Mouse (Mus musculus) limb, embryonic 15.5 days (tissue): ENCODE measurements around the gene Phykpl. TPM values are rescaled to one million over a fixed set of nuclear protein-coding genes. Genes with fewer than 3 reads are reported as not detected.
"Not testable (repeated sequence)": the region's sequence is repeated elsewhere in the genome, so short reads cannot be mapped to it uniquely, and the experiment has no call there.

Experiments used
- ATAC-seq: fragments of 200-750 bp; cut with Nextera tagmentation; 2 replicates; pipeline ENCODE4 v1.8.0; 2017; ENCODE audit warnings: low read depth, moderate TSS enrichment; ENCODE audit not compliant: insufficient number of reproducible peaks, low FRiP score, low TSS enrichment
- H3K27ac ChIP-seq: fragments of 300-500 bp; sonication (generic); 2 replicates; pipeline ENCODE4 v1.5.1; 2015; ENCODE audit warnings: moderate library complexity, mild to moderate bottlenecking, inconsistent platforms
- H3K27me3 ChIP-seq: fragments of 300-500 bp; sonication (generic); 2 replicates; pipeline ENCODE4 v1.6.1; 2015; ENCODE audit warnings: inconsistent platforms
- H3K36me3 ChIP-seq: fragments of 300-500 bp; sonication (generic); 2 replicates; pipeline ENCODE4 v1.6.1; 2015; ENCODE audit warnings: inconsistent platforms
- H3K4me1 ChIP-seq: fragments of 300-500 bp; sonication (generic); 2 replicates; pipeline ENCODE4 v1.6.1; 2015; ENCODE audit warnings: inconsistent platforms
- H3K4me2 ChIP-seq: fragments of 300-500 bp; sonication (generic); 2 replicates; pipeline ENCODE4 v1.6.1; 2015; ENCODE audit warnings: mild to moderate bottlenecking, inconsistent platforms
- H3K4me3 ChIP-seq: fragments of 300-500 bp; sonication (generic); 2 replicates; pipeline ENCODE4 v1.5.1; 2015; ENCODE audit warnings: mild to moderate bottlenecking, inconsistent platforms
- H3K9ac ChIP-seq: fragments of 300-500 bp; sonication (generic); 2 replicates; pipeline ENCODE4 v1.6.1; 2015; ENCODE audit warnings: inconsistent platforms
- H3K9me3 ChIP-seq: fragments of 300-500 bp; sonication (generic); 2 replicates; pipeline ENCODE4 v1.6.1; 2016; ENCODE audit warnings: inconsistent platforms
- WGBS: fragments of 180-500 bp; shearing (Covaris S2); methylation state at CpG from one replicate; pipeline ENCODE4 v1.1.7; 2015; 5-methylcytosine and 5-hydroxymethylcytosine counted together
- polyA plus RNA-seq: library from polyadenylated mRNA; unstranded; fragments of >200 nt; fragmentation: Nextera tagmentation; extraction: Ambion mirVana; gene quantifications from 2 replicates; pipeline ENCODE4 v1.2.1, GENCODE M21; 2015

The Phykpl gene
- polyA plus RNA-seq, 1 experiment from 2014 or later = 17.2 TPM

GRCm38 (mm10) chr11:51606447-51607095 lies 22.0 kb downstream of the Phykpl start, which contains the start of gene Hnrnpab:
Hnrnpab (minus strand) TSS chr11:51606847.
- no peaks in the 10 kb centered on the region for H3K9me3 ChIP-seq
- H3K4me3 ChIP-seq = peak within 1 kb of the TSS; percentile 95
- peak within 1 kb of the TSS; percentile 79 for H3K4me2 ChIP-seq
- WGBS = under 1% methylated on average over 87 of the region's 91 CpGs
- ATAC-seq = peak; percentile 89
- H3K4me1 ChIP-seq = peaks cover 36% of the 10 kb centered on the region
- no peaks in the 10 kb centered on the region for H3K27me3 ChIP-seq
- peak within 1 kb of the TSS; percentile 95 for H3K27ac ChIP-seq
- H3K36me3 ChIP-seq = peaks cover 31% of the 10 kb centered on the region
- peak within 1 kb of the TSS; percentile 98 for H3K9ac ChIP-seq

- 8% methylated on average over 15 of the region's 15 CpGs for WGBS
- H3K4me2 ChIP-seq = peak overlapping the region; percentile 79
- peak overlapping the region; percentile 65 for H3K9ac ChIP-seq
- peaks cover 30% of the 10 kb centered on the region for H3K4me1 ChIP-seq
- no peaks in the 10 kb centered on the region for H3K9me3 ChIP-seq
- H3K27me3 ChIP-seq = no peaks in the 10 kb centered on the region
- peak; percentile 30; the same call in 1 of the 2 replicates for ATAC-seq
- H3K27ac ChIP-seq = peak overlapping the region; percentile 95
- peak overlapping the region; percentile 95 for H3K4me3 ChIP-seq
- H3K36me3 ChIP-seq = peaks cover 25% of the 10 kb centered on the region
Measured at GRCm38 (mm10) chr11:51607096-51607738, 22.7 kb downstream of the Phykpl start.

- Histone ChIP-seq H3K4me3 (no peak overlapping the region), H3K36me3 (peaks cover 3% of the 10 kb centered on the region), H3K27me3 (no peaks in the 10 kb centered on the region), H3K9ac (no peak overlapping the region), H3K27ac (no peak overlapping the region), H3K9me3 (no peaks in the 10 kb centered on the region), H3K4me2 (no peak overlapping the region), H3K4me1 (peaks cover 15% of the 10 kb centered on the region)
- 78% methylated on average over 3 of the region's 3 CpGs for WGBS
- no peak for ATAC-seq
Measured at GRCm38 (mm10) chr11:51609266-51609909, 24.8 kb downstream of the Phykpl start.

- H3K27me3 ChIP-seq, H3K4me3 ChIP-seq, H3K27ac ChIP-seq, H3K9ac ChIP-seq, ATAC-seq, H3K4me2 ChIP-seq, H3K9me3 ChIP-seq, H3K36me3 ChIP-seq: not testable (repeated sequence)
- H3K4me1 ChIP-seq = peaks cover 14% of the 10 kb centered on the region
- 79% methylated on average over 5 of the region's 5 CpGs for WGBS
Measured at GRCm38 (mm10) chr11:51609940-51610339, 25.4 kb downstream of the Phykpl start.

GRCm38 (mm10) chr11:51614256-51614655 lies 29.7 kb downstream of the Phykpl start:
- no peak overlapping the region for H3K27ac ChIP-seq
- no peak overlapping the region for H3K9ac ChIP-seq
- no peaks in the 10 kb centered on the region for H3K27me3 ChIP-seq
- no peak overlapping the region for H3K4me2 ChIP-seq
- H3K4me1 ChIP-seq = peaks cover 16% of the 10 kb centered on the region
- ATAC-seq = no peak
- H3K4me3 ChIP-seq = no peak overlapping the region
- H3K9me3 ChIP-seq = no peaks in the 10 kb centered on the region
- WGBS = 85% methylated on average over 8 of the region's 8 CpGs
- no peaks in the 10 kb centered on the region for H3K36me3 ChIP-seq

GRCm38 (mm10) chr11:51615129-51615528 lies 30.6 kb downstream of the Phykpl start:
- no peaks in the 10 kb centered on the region for H3K36me3 ChIP-seq
- no peaks in the 10 kb centered on the region for H3K9me3 ChIP-seq
- peak overlapping the region; percentile 42 for H3K4me3 ChIP-seq
- H3K4me1 ChIP-seq = peaks cover 22% of the 10 kb centered on the region
- H3K9ac ChIP-seq = peak overlapping the region; percentile 55; the same call in 1 of the 2 replicates
- no peaks in the 10 kb centered on the region for H3K27me3 ChIP-seq
- peak overlapping the region; percentile 74 for H3K4me2 ChIP-seq
- ATAC-seq = no peak
- peak overlapping the region; percentile 92 for H3K27ac ChIP-seq
- 25% methylated on average over 7 of the region's 7 CpGs for WGBS

GRCm38 (mm10) chr11:51615601-51616000 lies 31.0 kb downstream of the Phykpl start:
- peak; percentile 66 for ATAC-seq
- 4% methylated on average over 14 of the region's 14 CpGs for WGBS
- H3K36me3 ChIP-seq = no peaks in the 10 kb centered on the region
- peak overlapping the region; percentile 42 for H3K4me3 ChIP-seq
- no peaks in the 10 kb centered on the region for H3K9me3 ChIP-seq
- H3K27ac ChIP-seq = peak overlapping the region; percentile 92
- no peaks in the 10 kb centered on the region for H3K27me3 ChIP-seq
- H3K4me1 ChIP-seq = peaks cover 27% of the 10 kb centered on the region
- H3K4me2 ChIP-seq = peak overlapping the region; percentile 74
- H3K9ac ChIP-seq = peak overlapping the region; percentile 55

- Histone ChIP-seq H3K4me2 (peak overlapping the region; percentile 74), H3K9ac (peak overlapping the region; percentile 55; the same call in 1 of the 2 replicates), H3K27ac (peak overlapping the region; percentile 92), H3K4me1 (peaks cover 32% of the 10 kb centered on the region), H3K4me3 (peak overlapping the region; percentile 42)
- not testable (repeated sequence) for H3K27me3 ChIP-seq, H3K36me3 ChIP-seq, ATAC-seq, H3K9me3 ChIP-seq
- WGBS = 90% methylated on average over 7 of the region's 7 CpGs
Measured at GRCm38 (mm10) chr11:51616113-51616512, 31.6 kb downstream of the Phykpl start.

- H3K27ac ChIP-seq = no peak overlapping the region
- H3K4me2 ChIP-seq = no peak overlapping the region
- no peak overlapping the region for H3K4me3 ChIP-seq
- H3K27me3 ChIP-seq = no peaks in the 10 kb centered on the region
- no peak for ATAC-seq
- H3K36me3 ChIP-seq = peaks cover 8% of the 10 kb centered on the region
- 2% methylated on average over 4 of the region's 4 CpGs for WGBS
- peaks cover 36% of the 10 kb centered on the region for H3K4me1 ChIP-seq
- H3K9ac ChIP-seq = no peak overlapping the region
- no peaks in the 10 kb centered on the region for H3K9me3 ChIP-seq
Measured at GRCm38 (mm10) chr11:51617693-51618092, 33.1 kb downstream of the Phykpl start.

- H3K27ac ChIP-seq = no peak overlapping the region
- H3K36me3 ChIP-seq = peaks cover 21% of the 10 kb centered on the region
- ATAC-seq = 0 out of 2 replicates have a peak, but pooled peaks have one; percentile 4
- H3K27me3 ChIP-seq = no peaks in the 10 kb centered on the region
- WGBS = 48% methylated on average over 8 of the region's 8 CpGs
- H3K4me1 ChIP-seq = peaks cover 36% of the 10 kb centered on the region
- H3K4me3 ChIP-seq = peak overlapping the region; percentile 82
- H3K9me3 ChIP-seq = no peaks in the 10 kb centered on the region
- peak overlapping the region; percentile 81 for H3K4me2 ChIP-seq
- no peak overlapping the region for H3K9ac ChIP-seq
Measured at GRCm38 (mm10) chr11:51618894-51619408, 34.4 kb downstream of the Phykpl start.

GRCm38 (mm10) chr11:51619409-51620060 lies 35.0 kb downstream of the Phykpl start, which contains the start of gene Nhp2:
Nhp2 (plus strand) TSS chr11:51619735.
- peaks cover 26% of the 10 kb centered on the region for H3K36me3 ChIP-seq
- H3K27me3 ChIP-seq = no peaks in the 10 kb centered on the region
- under 1% methylated on average over 51 of the region's 51 CpGs for WGBS
- peak within 1 kb of the TSS; percentile 61 for H3K9ac ChIP-seq
- H3K4me3 ChIP-seq = peak within 1 kb of the TSS; percentile 82
- H3K27ac ChIP-seq = peak within 1 kb of the TSS; percentile 33; the same call in 1 of the 2 replicates
- peaks cover 36% of the 10 kb centered on the region for H3K4me1 ChIP-seq
- H3K9me3 ChIP-seq = no peaks in the 10 kb centered on the region
- ATAC-seq = peak; percentile 88
- peak within 1 kb of the TSS; percentile 81 for H3K4me2 ChIP-seq
